Mouse (Mus musculus) C2C12 (cell line): ENCODE measurements around the gene Saxo1. TPM values are rescaled to one million over a fixed set of nuclear protein-coding genes. Genes with fewer than 3 reads are reported as not detected.

Source experiments
- H3K27me3 ChIP-seq: one replicate; pipeline ENCODE4 v1.6.1; 2011; ENCODE audit not compliant: control insufficient read depth, insufficient read depth, insufficient read length
- H3K36me3 ChIP-seq: one replicate; pipeline ENCODE4 v1.6.1; 2011; ENCODE audit not compliant: control insufficient read depth, insufficient read depth
- H3K4me3 ChIP-seq: one replicate; pipeline ENCODE4 v1.5.1; 2011; ENCODE audit warnings: mild to moderate bottlenecking, control low read depth; ENCODE audit not compliant: poor library complexity, insufficient read depth, severe bottlenecking
- H3K79me2 ChIP-seq: one replicate; pipeline ENCODE4 v1.6.1; 2011; ENCODE audit not compliant: control insufficient read depth, insufficient read depth
- H3K79me3 ChIP-seq: one replicate; pipeline ENCODE4 v1.6.1; 2011; ENCODE audit warnings: low read depth, control low read depth
- H3ac ChIP-seq: one replicate; pipeline ENCODE3; 2011; ENCODE audit warnings: low read depth; ENCODE audit not compliant: control insufficient read depth, insufficient read length
- CTCF ChIP-seq: IDR thresholded peaks from one replicate; pipeline ENCODE4 v1.5.1; 2011; ENCODE audit not compliant: control insufficient read depth, insufficient read depth, insufficient read length
- FOSL1 ChIP-seq: IDR thresholded peaks from one replicate; pipeline ENCODE4 v1.8.0; 2011; ENCODE audit warnings: mild to moderate bottlenecking, low read length; ENCODE audit not compliant: poor library complexity, insufficient read depth, severe bottlenecking
- MYOD1 ChIP-seq: IDR thresholded peaks from one replicate; pipeline ENCODE4 v1.6.1; 2011; ENCODE audit warnings: low read depth; ENCODE audit not compliant: control insufficient read depth, insufficient read length
- MYOG ChIP-seq: IDR thresholded peaks from one replicate; pipeline ENCODE4 v1.6.1; 2011; ENCODE audit not compliant: control insufficient read depth, insufficient read length; ENCODE audit errors: extremely low read depth
- polyA plus RNA-seq: library from polyadenylated mRNA; unstranded; fragments of >200 nt; fragmentation: generic; extraction: Trizol; gene quantifications from one replicate; pipeline ENCODE4 v1.2.1, GENCODE M21; 2012; ENCODE audit warnings: missing spikeins

Gene Saxo1
- polyA plus RNA-seq, 1 experiment: not detected

DNA sequence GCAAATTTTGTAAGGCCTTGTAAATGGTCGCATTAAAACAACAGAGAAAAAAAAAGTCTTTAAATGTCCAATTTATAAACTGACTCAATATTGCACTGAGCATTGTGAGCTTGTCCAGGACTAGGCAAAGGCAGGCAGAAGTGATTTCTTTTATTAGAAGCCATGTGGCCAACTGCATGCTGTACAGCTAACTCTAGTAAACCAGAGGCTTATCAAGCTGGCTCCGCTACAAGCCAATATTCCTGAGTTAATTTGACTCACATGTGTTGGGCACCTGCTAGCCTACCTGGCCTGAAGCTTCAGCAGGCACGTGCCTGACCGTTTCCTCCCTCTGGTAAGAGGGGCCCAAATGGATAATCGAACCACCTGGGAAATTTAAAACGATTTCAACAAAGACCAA, 162.5 kb downstream of the Saxo1 start:
- no peak overlapping the region for H3K4me3 ChIP-seq
- H3ac ChIP-seq: no peak overlapping the region
- no peaks in the 10 kb centered on the region for H3K79me3 ChIP-seq
- TF ChIP-seq MYOG: no peak
- TF ChIP-seq MYOD1: no peak
- TF ChIP-seq CTCF: no peak
- no peak for TF ChIP-seq FOSL1
- no peaks in the 10 kb centered on the region for H3K36me3 ChIP-seq
- H3K27me3 ChIP-seq: no peaks in the 10 kb centered on the region
- no peaks in the 10 kb centered on the region for H3K79me2 ChIP-seq

Other genes with a start within 250 kb of the Saxo1 start
- gene Rraga, start 17.3 kb upstream of the Saxo1 start, polyA plus RNA-seq: 54.2 TPM
- gene Haus6, start 53.7 kb upstream of the Saxo1 start, polyA plus RNA-seq: 7.6 TPM
- gene Plin2, start 111.7 kb upstream of the Saxo1 start, polyA plus RNA-seq: 537 TPM
- 2.8 TPM for gene Dennd4c, start 190.2 kb upstream of the Saxo1 start, polyA plus RNA-seq